Mouse (Mus musculus): ENCODE data around the gene Dus1l. TPM values are rescaled to one million over a fixed set of nuclear protein-coding genes. Genes with fewer than 3 reads are reported as not detected.
"Not testable (repeated sequence)": the region's sequence is repeated elsewhere in the genome, so short reads cannot be mapped to it uniquely, and the experiment has no call there.

The Dus1l gene
- total RNA-seq, 4 experiments from 2014 or later = 25.9 to 32.7 (median 27.6) TPM

DNA sequence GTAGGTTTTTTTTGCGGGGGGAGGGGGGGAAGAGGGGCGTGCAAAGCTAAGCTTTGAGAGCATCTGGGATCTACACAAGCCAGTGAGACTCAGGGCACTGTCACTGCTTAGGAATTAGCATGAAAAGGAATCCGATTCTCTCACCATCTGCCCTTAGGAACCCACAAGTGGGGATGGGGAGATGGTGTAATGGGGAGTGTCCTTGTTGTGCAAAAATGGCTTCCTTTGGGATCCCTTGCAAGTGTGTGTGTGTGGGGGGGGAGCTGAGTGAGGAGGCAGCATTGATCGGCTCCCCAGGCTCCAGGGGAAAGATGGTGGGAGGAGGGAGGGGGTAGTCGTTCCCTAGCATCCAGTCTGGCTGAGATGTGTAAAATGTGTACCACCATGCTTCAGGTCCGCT, 19.1 kb downstream of the Dus1l start:
- DNase-seq (ENCODE audit: low spot score) = no peak

DNA sequence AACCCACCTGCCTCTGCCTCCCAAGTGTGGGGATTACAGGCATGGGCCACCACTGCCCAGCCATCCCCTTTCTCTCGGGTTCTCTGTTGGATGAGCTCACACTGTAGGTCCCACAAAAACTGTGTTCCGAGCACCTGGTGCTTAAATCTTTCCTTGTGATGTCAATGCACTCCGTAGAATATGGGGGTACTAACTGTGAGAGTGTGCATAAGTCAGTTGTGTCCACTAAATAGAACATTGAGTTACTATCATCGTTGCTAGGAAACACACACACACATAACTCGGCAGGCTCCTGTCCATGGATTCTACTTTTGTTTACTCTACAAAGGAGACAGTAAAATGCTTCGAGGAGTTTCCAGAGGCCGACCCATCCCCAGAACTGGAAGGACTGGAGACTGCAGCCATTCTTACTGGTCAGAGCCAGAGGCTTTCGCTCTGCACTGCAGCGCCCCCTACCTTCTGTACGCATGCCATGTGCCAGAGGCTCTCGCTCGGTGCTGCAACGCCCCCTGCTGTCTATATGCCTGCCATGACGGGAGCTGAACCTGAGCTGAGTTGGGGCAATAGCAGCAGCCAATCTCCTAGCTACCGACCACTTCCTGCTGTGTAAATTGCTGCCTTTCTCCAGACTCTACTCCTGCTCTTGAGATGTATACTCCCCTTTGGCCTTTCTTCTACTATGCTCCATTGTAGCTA, 20.3 kb downstream of the Dus1l start:
- peak; percentile 94 for DNase-seq (ENCODE audit: low spot score)

DNA sequence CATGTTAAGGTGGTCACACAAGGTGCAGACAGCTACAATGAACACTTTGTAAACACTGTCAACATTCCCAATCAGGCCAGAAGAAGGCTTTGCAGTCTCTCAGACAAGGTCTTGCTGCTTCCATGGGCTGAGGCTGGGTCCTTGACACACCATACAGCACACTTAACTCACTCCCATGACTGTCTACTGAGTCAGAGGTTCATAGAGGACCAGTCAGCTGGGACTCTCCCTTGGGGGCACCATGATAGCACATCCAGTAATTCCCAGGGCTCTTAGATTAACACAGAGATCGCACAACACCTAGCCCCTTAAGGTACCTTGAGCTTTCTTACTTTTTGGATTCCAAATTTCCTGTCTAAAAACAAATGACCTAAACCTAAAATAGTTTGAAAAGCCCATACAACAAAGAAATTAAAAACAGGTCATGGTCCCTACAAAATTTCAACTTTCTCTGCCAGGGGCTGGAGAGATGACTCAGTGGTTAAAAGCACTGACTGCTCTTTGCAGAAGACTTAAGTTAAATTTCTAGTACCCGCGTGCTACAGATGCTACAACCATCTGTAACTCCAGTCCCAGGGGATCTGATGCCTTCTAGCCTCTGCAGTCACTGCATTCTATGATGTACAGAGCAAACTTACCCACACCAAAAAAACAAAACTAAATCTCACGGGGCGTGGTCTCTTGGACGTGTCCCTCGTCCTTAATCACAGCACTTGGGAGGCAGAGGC, 22.6 kb downstream of the Dus1l start:
- DNase-seq (ENCODE audit: low spot score) = no peak

GRCm38 (mm10) chr11:120772749-120773148, 23.5 kb downstream of the Dus1l start:
- no peak for DNase-seq (ENCODE audit: low spot score)

GRCm38 (mm10) chr11:120768206-120768605, 28.0 kb downstream of the Dus1l start:
- no peak for DNase-seq (ENCODE audit: low spot score)

- not testable (repeated sequence) for DNase-seq (ENCODE audit: low spot score)
Measured at GRCm38 (mm10) chr11:120767023-120767422, 29.2 kb downstream of the Dus1l start.

DNA sequence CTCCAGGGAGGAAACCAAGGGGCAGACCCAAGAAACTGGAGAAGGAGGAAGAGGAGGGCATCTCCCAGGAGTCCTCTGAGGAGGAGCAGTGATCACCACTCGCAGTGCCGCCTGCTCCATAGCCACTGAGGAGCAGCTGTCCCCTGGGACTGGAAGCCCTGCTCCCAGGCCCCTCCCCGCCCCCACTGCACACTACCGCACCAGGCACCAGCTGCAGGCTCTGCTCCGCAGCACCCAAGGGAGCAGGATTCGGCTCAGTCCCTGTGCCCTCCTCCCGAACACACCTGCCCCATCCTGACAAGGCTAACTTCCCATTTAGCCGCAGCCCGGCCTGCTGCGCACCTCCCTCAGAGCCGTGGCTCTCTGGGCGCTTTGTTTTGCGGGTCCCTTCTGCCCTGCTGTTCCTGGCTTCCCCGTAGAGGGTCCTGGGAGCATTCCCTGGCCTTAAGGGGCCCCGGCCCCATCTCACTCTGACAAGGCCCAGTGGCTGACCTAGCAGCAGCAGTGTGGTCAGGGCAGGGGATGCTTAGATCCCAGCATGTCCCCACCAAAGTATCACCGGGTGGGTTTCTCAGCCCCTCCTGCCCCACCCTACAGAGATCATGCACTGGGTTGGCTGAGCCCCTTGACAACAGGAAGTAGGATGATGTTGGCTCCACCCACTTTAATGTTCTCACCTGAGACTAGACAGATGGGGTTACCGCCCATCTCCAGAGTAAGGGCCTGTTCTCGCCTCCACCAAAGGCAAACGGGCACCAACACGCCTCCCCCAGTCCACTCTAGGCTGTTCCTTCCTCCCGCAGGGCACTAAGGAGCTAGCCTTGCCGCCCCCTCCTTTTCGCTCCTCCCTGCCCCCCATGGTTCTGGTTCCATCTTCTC, 32.8 kb downstream of the Dus1l start:
- DNase-seq (ENCODE audit: low spot score) = not testable (repeated sequence)

DNA sequence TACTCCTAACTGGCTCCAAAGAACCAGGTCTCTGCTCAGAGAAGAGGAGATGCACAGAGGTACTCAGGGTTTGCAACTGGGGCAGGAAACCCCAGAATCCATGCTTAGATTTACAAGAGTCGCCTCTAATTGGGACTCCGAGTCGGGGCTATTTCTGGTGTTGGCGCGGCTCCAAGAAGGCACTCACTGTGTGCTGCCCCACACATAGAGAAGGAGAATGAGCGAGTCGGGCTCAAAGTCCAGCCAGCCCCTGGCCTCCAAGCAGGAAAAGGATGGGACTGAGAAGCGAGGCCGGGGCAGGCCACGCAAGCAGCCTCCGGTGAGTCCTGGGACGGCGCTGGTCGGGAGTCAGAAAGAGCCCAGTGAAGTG, 33.5 kb downstream of the Dus1l start, which contains the start of gene Hmga1b:
TSS of gene Hmga1b (plus strand) at position 123 of the 370 bp plus-strand sequence.
- not testable (repeated sequence) for DNase-seq (ENCODE audit: low spot score)

- no peak for DNase-seq (ENCODE audit: low spot score)
Measured at GRCm38 (mm10) chr11:120761811-120762671, 34.2 kb downstream of the Dus1l start.

GRCm38 (mm10) chr11:120760236-120760635, 36.0 kb downstream of the Dus1l start:
- DNase-seq (ENCODE audit: low spot score) = no peak

DNA sequence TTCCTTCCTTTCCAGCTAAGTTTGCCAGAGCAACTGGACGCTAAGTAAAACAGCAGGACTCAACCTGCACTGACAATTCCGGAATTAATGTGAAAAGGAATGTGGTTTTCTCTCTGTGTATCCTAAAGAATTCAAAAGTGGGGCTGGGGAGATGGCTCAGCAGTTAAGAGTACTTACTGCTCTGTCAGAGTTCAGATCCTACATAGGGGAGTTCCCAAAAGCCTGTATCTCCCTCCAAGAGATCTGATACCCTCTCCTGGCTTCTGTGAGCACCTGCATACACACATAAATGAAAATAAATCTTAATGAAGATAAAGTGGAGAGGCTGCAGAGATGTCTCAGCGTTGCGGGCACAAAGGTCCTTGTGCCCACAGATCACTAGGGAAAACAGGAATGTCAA, 44.6 kb downstream of the Dus1l start:
- no peak for DNase-seq (ENCODE audit: low spot score)

GRCm38 (mm10) chr11:120749430-120749829, 46.8 kb downstream of the Dus1l start:
- DNase-seq (ENCODE audit: low spot score) = peak; percentile 33

- DNase-seq (ENCODE audit: low spot score) = peak; percentile 40
Measured at GRCm38 (mm10) chr11:120747974-120748373, 48.2 kb downstream of the Dus1l start.

DNA sequence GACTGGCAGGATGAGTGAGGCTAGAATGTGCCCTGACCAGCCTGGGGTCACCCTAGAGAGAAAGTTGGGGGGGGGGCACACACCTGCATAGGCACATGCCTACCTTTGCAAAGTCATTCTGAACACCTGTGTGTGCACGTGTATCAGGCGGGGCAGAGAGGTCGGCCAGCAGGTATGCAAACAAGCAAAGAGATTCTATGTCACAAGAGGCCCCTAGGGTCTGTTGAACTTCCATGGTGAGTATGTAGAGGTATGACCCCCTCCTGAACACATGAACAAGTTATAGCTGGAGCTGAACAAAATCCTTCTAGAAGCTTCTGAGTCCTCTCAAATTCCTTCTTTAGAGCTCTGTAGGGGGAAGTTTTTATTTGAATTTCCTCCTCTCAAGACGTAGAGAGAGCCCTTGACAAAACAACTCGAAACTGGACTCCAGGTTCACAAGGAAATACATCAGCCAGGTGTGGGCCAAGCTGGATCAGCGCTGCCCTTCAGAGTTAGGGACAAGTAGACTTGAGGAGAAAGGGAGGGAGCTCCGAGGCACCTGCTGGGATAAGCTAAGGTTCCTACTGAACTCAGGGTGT, 52.0 kb downstream of the Dus1l start:
- DNase-seq (ENCODE audit: low spot score) = no peak

GRCm38 (mm10) chr11:120740981-120741380, 55.2 kb downstream of the Dus1l start:
- no peak for DNase-seq (ENCODE audit: low spot score)

Other genes starting within 250 kb of the Dus1l start
- gene Mcrip1, start 246.7 kb downstream of the Dus1l start, total RNA-seq (2022) = 10 to 100 TPM; 37.5 to 41.0 (median 38.5) TPM
- under 1 TPM in 1 of 4 experiments, not detected in 3; 0.34 TPM for gene Ppp1r27, start 245.3 kb downstream of the Dus1l start, total RNA-seq (2022)
- gene P4hb, start 223.2 kb downstream of the Dus1l start, total RNA-seq (2022) = 100 to 1,000 TPM; 217 to 256 (median 229) TPM
- gene Arhgdia, start 214.8 kb downstream of the Dus1l start, total RNA-seq (2022) = 100 to 1,000 TPM; 130 to 152 (median 141) TPM
- 10 to 100 TPM; 32.3 to 51.0 (median 45.7) TPM for gene Alyref, start 198.0 kb downstream of the Dus1l start, total RNA-seq (2022)
- gene Anapc11, start 198.0 kb downstream of the Dus1l start, total RNA-seq (2022) = 10 to 100 TPM; 77.9 to 91.8 (median 84.8) TPM
- under 1 TPM in 1 of 4 experiments, not detected in 3; 0.73 TPM for gene Npb, start 187.9 kb downstream of the Dus1l start, total RNA-seq (2022)
- gene Pcyt2, start 178.5 kb downstream of the Dus1l start, total RNA-seq (2022) = 10 to 100 TPM; 48.1 to 64.4 (median 60.5) TPM
- gene Sirt7, start 171.2 kb downstream of the Dus1l start, total RNA-seq (2022) = 10 to 100 TPM in 1 of 4 experiments, 1 to 10 TPM in 3; 6.5 to 10.6 (median 7.6) TPM
- gene Mafg, start 162.8 kb downstream of the Dus1l start, total RNA-seq (2022) = 10 to 100 TPM; 33.0 to 47.3 (median 39.2) TPM
- 1 to 10 TPM in 3 of 4 experiments, under 1 TPM in 1; 0.91 to 2.8 (median 1.8) TPM for gene Pycr1, start 152.6 kb downstream of the Dus1l start, total RNA-seq (2022)
- gene Myadml2, start 148.2 kb downstream of the Dus1l start, total RNA-seq (2022) = 100 to 1,000 TPM in 2 of 4 experiments, 10 to 100 TPM in 2; 90.6 to 123 (median 103) TPM
- gene Notum, start 135.2 kb downstream of the Dus1l start, total RNA-seq (2022) = under 1 TPM; 0.12 to 0.24 (median 0.13) TPM
- 10 to 100 TPM; 37.3 to 44.3 (median 41.5) TPM for gene Aspscr1, start 123.4 kb downstream of the Dus1l start, total RNA-seq (2022)
- gene Cenpx, start 82.7 kb downstream of the Dus1l start, total RNA-seq (2022) = 10 to 100 TPM; 33.2 to 42.8 (median 39.6) TPM
- 1 to 10 TPM; 2.9 to 6.0 (median 4.6) TPM for gene Lrrc45, start 82.5 kb downstream of the Dus1l start, total RNA-seq (2022)
- 1 to 10 TPM in 2 of 4 experiments, under 1 TPM in 2; 0.69 to 2.0 (median 1.4) TPM for gene Rac3, start 74.9 kb downstream of the Dus1l start, total RNA-seq (2022)
- gene Dcxr, start 69.1 kb downstream of the Dus1l start, total RNA-seq (2022) = 10 to 100 TPM; 12.6 to 20.8 (median 16.1) TPM
- gene Cbr2, start 64.3 kb downstream of the Dus1l start, total RNA-seq (2022) = 10 to 100 TPM in 3 of 4 experiments, 1 to 10 TPM in 1; 9.3 to 24.0 (median 12.9) TPM
- 10 to 100 TPM; 19.8 to 57.1 (median 32.9) TPM for gene Hmga1b, start 33.6 kb downstream of the Dus1l start, total RNA-seq (2022)
- 10 to 100 TPM; 10.1 to 11.3 (median 11.2) TPM for gene Rfng, start 12.2 kb downstream of the Dus1l start, total RNA-seq (2022)
- gene Gps1, start 12.1 kb downstream of the Dus1l start, total RNA-seq (2022) = 10 to 100 TPM; 56.3 to 63.8 (median 59.1) TPM
- gene Fasn, start 28.1 kb upstream of the Dus1l start, total RNA-seq (2022) = 10 to 100 TPM; 12.0 to 18.1 (median 14.9) TPM
- 1 to 10 TPM in 2 of 4 experiments, under 1 TPM in 2; 0.72 to 1.7 (median 1.2) TPM for gene Ccdc57, start 136.5 kb upstream of the Dus1l start, total RNA-seq (2022)
- 1 to 10 TPM; 1.0 to 3.7 (median 1.3) TPM for gene Slc16a3, start 152.1 kb upstream of the Dus1l start, total RNA-seq (2022)
- gene Csnk1d, start 194.9 kb upstream of the Dus1l start, total RNA-seq (2022) = 10 to 100 TPM; 52.1 to 61.2 (median 56.3) TPM
- under 1 TPM in 2 of 4 experiments, not detected in 2; 0.37 to 0.49 TPM for gene Cd7, start 243.0 kb upstream of the Dus1l start, total RNA-seq (2022)